Comparison of ENCODE assay signal across 8 mouse cellular contexts in genomic region chr11:3201326-3202230, GRCm38 (mm10). TPM values are rescaled to one million over a fixed set of nuclear protein-coding genes. Genes with fewer than 3 reads are reported as not detected.
DNase-seq lines count a peak whose midpoint lies in the region; ATAC-seq and TF ChIP-seq lines count a peak whose summit lies in the region.

No protein-coding gene starts in this region.

- peak overlapping the region; percentile 82 for H3ac ChIP-seq in C2C12 (ENCODE audit: control insufficient read depth, insufficient read length, low read depth)

- peak overlapping the region; percentile 55; the same call in 1 of the 2 replicates for H3K9ac ChIP-seq in heart, postnatal 0 days (replicated peaks; ENCODE audit: low read depth, low read length)
- peak overlapping the region; percentile 74 for H3K9ac ChIP-seq in liver, embryonic 12.5 days
- H3K9ac ChIP-seq in neural tube, embryonic 11.5 days (ENCODE audit: low read length), result peak overlapping the region; percentile 0; the same call in 1 of the 2 replicates

- TF ChIP-seq CTCF in C2C12 (IDR thresholded peaks at IDR 0.05; ENCODE audit: control insufficient read depth, insufficient read depth, insufficient read length), result no peak
- no peak for TF ChIP-seq CTCF in heart, postnatal 0 days (IDR thresholded peaks at IDR 0.05; ENCODE audit: low read depth)

- peak; percentile 18 for DNase-seq in adrenal gland, postnatal 14 days
- DNase-seq in adrenal gland, adult 2 months, result no peak
- peak; percentile 43 to 51 for DNase-seq in cerebellum, postnatal 10 days
- no peak for DNase-seq in heart, postnatal 0 days (ENCODE audit: low spot score)
- DNase-seq in neural tube, embryonic 11.5 days (ENCODE audit: low spot score), result no peak
- no peak for DNase-seq in spleen, adult 18-20 months

- H3K27ac ChIP-seq in heart, postnatal 0 days (ENCODE audit: low read depth), result peak overlapping the region; percentile 63
- H3K27ac ChIP-seq in liver, embryonic 12.5 days, result peak overlapping the region; percentile 55; the same call in 1 of the 2 replicates
- H3K27ac ChIP-seq in neural tube, embryonic 11.5 days (ENCODE audit: low read depth, low read length), result no peak overlapping the region

- peak overlapping the region; percentile 28 for H3K4me2 ChIP-seq in heart, postnatal 0 days (ENCODE audit: low read depth, low read length)
- H3K4me2 ChIP-seq in liver, embryonic 12.5 days, result peak overlapping the region; percentile 39
- peak overlapping the region; percentile 2; the same call in 1 of the 2 replicates for H3K4me2 ChIP-seq in neural tube, embryonic 11.5 days (ENCODE audit: low read depth)

- ATAC-seq in heart, postnatal 0 days (ENCODE audit: insufficient read depth, low read depth), result no peak
- peak; percentile 7 for ATAC-seq in liver, embryonic 12.5 days
- no peak for ATAC-seq in neural tube, embryonic 11.5 days (ENCODE audit: insufficient read depth, low FRiP score, low TSS enrichment)

- no peak for TF ChIP-seq EP300 in heart, postnatal 0 days (IDR thresholded peaks at IDR 0.05; ENCODE audit: low read depth)

- H3K79me3 ChIP-seq in C2C12 (ENCODE audit: low read depth), result peaks cover 34% of the 10 kb centered on the region

- no peaks in the 10 kb centered on the region for H3K9me3 ChIP-seq in heart, postnatal 0 days (replicated peaks; ENCODE audit: control insufficient read depth, low read length)
- no peaks in the 10 kb centered on the region for H3K9me3 ChIP-seq in liver, embryonic 12.5 days (replicated peaks)
- H3K9me3 ChIP-seq in neural tube, embryonic 11.5 days (ENCODE audit: control insufficient read depth, low read length), result no peaks in the 10 kb centered on the region

- 5% methylated on average over 16 of the region's 16 CpGs for WGBS in heart, postnatal 0 days
- 6% methylated on average over 16 of the region's 16 CpGs for WGBS in liver, embryonic 12.5 days (ENCODE audit: insufficient replicate concordance)
- WGBS in neural tube, embryonic 11.5 days, result 10% methylated on average over 16 of the region's 16 CpGs

- no peaks in the 10 kb centered on the region for H3K27me3 ChIP-seq in C2C12 (ENCODE audit: control insufficient read depth, insufficient read depth, insufficient read length)
- no peaks in the 10 kb centered on the region for H3K27me3 ChIP-seq in heart, postnatal 0 days (ENCODE audit: control insufficient read depth, insufficient read depth, low read length)
- no peaks in the 10 kb centered on the region for H3K27me3 ChIP-seq in liver, embryonic 12.5 days (replicated peaks)
- H3K27me3 ChIP-seq in neural tube, embryonic 11.5 days (ENCODE audit: control insufficient read depth, insufficient read depth, low read length), result no peaks in the 10 kb centered on the region

- peaks cover 22% of the 10 kb centered on the region for H3K36me3 ChIP-seq in C2C12 (ENCODE audit: control insufficient read depth, insufficient read depth)
- H3K36me3 ChIP-seq in heart, postnatal 0 days (replicated peaks; ENCODE audit: control insufficient read depth, insufficient read depth, low read length), result peaks cover 16% of the 10 kb centered on the region
- H3K36me3 ChIP-seq in liver, embryonic 12.5 days, result peaks cover 21% of the 10 kb centered on the region
- peaks cover 3% of the 10 kb centered on the region; the same call in 1 of the 2 replicates for H3K36me3 ChIP-seq in neural tube, embryonic 11.5 days (ENCODE audit: control insufficient read depth, insufficient read depth, low read length)

- peaks cover 38% of the 10 kb centered on the region for H3K79me2 ChIP-seq in C2C12 (ENCODE audit: control insufficient read depth, insufficient read depth)

- peak overlapping the region; percentile 44 for H3K4me3 ChIP-seq in C2C12 (ENCODE audit: insufficient read depth, poor library complexity, severe bottlenecking)
- peak overlapping the region; percentile 48 for H3K4me3 ChIP-seq in heart, postnatal 0 days (ENCODE audit: low read depth, low read length)
- peak overlapping the region; percentile 58 for H3K4me3 ChIP-seq in liver, embryonic 12.5 days
- H3K4me3 ChIP-seq in neural tube, embryonic 11.5 days (ENCODE audit: low read depth, low read length), result peak overlapping the region; percentile 38

- no peaks in the 10 kb centered on the region for H3K4me1 ChIP-seq in heart, postnatal 0 days (ENCODE audit: control insufficient read depth, insufficient read depth)
- peaks cover 17% of the 10 kb centered on the region for H3K4me1 ChIP-seq in liver, embryonic 12.5 days
- no peaks in the 10 kb centered on the region for H3K4me1 ChIP-seq in neural tube, embryonic 11.5 days (ENCODE audit: control insufficient read depth, insufficient read depth, low read length)

TF ChIP-seq in C2C12, 6 proteins besides CTCF, POLR2A, EP300 and RAD21:
- no peak for TF ChIP-seq MYOD1 (IDR thresholded peaks at IDR 0.05; ENCODE audit: control insufficient read depth, insufficient read length, low read depth)
- no peak for TF ChIP-seq MYOG (IDR thresholded peaks at IDR 0.05; ENCODE audit: control insufficient read depth, extremely low read depth, insufficient read length)
- TF ChIP-seq MAX (IDR thresholded peaks at IDR 0.05), result no peak
- TF ChIP-seq USF1 (IDR thresholded peaks at IDR 0.05; ENCODE audit: low read depth), result no peak
- TF ChIP-seq CEBPB (IDR thresholded peaks at IDR 0.05; ENCODE audit: low read depth), result no peak
- TF ChIP-seq FOSL1 (IDR thresholded peaks at IDR 0.05; ENCODE audit: insufficient read depth, low read length, poor library complexity, severe bottlenecking), result no peak

RNA-seq across cellular contexts. Expression of gene Eif4enif1, which starts 0.6 kb away (rescaled TPM):
- 57.0 and 61.1 TPM in 2 replicates for total RNA-seq in adrenal gland, postnatal 14 days (2021)
- total RNA-seq in adrenal gland, adult 2 months (2021), result 10 to 100 TPM; 55.4 to 67.1 TPM
- polyA plus RNA-seq in adrenal gland, adult 2 months (2012; rRNA removed), result 25.8 and 27.2 TPM in 2 replicates
- 28.9 TPM for polyA plus RNA-seq in C2C12 (2012; fragmentation: generic; extraction: Trizol)
- 34.4 and 58.2 TPM in 2 replicates for total RNA-seq in heart, postnatal 0 days (2014; rRNA removed; ENCODE audit: low replicate concordance)
- 16.9 and 19.0 TPM in 2 replicates for polyA plus RNA-seq in heart, postnatal 0 days (2015; fragmentation: Nextera tagmentation; extraction: Ambion mirVana)
- 38.8 and 44.4 TPM in 2 replicates for polyA plus RNA-seq in liver, embryonic 12.5 days (2016; fragmentation: Nextera tagmentation; extraction: Ambion mirVana)
- 65.3 and 66.8 TPM in 2 replicates for polyA plus RNA-seq in neural tube, embryonic 11.5 days (2014; fragmentation: Nextera tagmentation; extraction: Ambion mirVana)

RNA-seq across cellular contexts. Expression of gene Sfi1, which starts 8.3 kb away (rescaled TPM):
- total RNA-seq in adrenal gland, postnatal 14 days (2021), result 39.4 and 60.7 TPM in 2 replicates
- 10 to 100 TPM; 50.7 to 54.8 TPM for total RNA-seq in adrenal gland, adult 2 months (2021)
- polyA plus RNA-seq in adrenal gland, adult 2 months (2012; rRNA removed), result 24.6 and 27.4 TPM in 2 replicates
- polyA plus RNA-seq in C2C12 (2012; fragmentation: generic; extraction: Trizol), result 3.4 TPM
- total RNA-seq in heart, postnatal 0 days (2014; rRNA removed; ENCODE audit: low replicate concordance), result 7.1 and 13.2 TPM in 2 replicates
- polyA plus RNA-seq in heart, postnatal 0 days (2015; fragmentation: Nextera tagmentation; extraction: Ambion mirVana), result 5.3 and 5.4 TPM in 2 replicates
- 6.5 and 6.9 TPM in 2 replicates for polyA plus RNA-seq in liver, embryonic 12.5 days (2016; fragmentation: Nextera tagmentation; extraction: Ambion mirVana)
- 9.5 and 9.7 TPM in 2 replicates for polyA plus RNA-seq in neural tube, embryonic 11.5 days (2014; fragmentation: Nextera tagmentation; extraction: Ambion mirVana)

Comparison
In these comparisons a context has a peak if more than half of its experiments do, and no peak if none do; other contexts are left out.
1. DNase-seq: peak in adrenal gland, postnatal 14 days (single experiment) and cerebellum, postnatal 10 days (2 of 2); none in adrenal gland, adult 2 months (single experiment), heart, postnatal 0 days (single experiment), neural tube, embryonic 11.5 days (single experiment) and spleen, adult 18-20 months (0 of 2).
2. H3K9ac ChIP-seq: peak in every context shown above with its lines; median percentile 74 in liver, embryonic 12.5 days; 55 in heart, postnatal 0 days; 0 in neural tube, embryonic 11.5 days.
3. Peak in every context shown above with its lines, with median percentiles within 50 percentile points of each other: H3K4me3 ChIP-seq and H3K4me2 ChIP-seq.